Mouse (Mus musculus): ENCODE measurements around the gene Lyzl4.

DNA sequence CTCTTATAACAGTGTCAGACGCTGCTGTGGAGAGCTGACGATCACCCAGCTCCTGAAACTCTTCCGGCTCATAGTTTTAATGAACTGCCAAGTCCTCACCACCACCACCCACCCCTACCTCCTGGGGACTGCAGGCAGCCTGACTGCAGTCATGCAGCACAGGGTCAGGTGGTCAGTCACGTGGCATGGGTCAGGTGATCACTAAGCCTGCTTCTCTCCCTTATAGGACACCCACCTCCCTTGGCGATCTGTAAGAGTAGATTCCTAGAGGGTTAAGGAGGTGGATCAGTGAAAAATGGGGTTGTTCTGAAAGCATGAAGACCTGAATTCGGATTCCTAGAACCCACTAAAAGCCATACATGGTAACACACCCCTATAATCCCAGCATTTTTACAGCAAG lies 42.3 kb downstream of the Lyzl4 start:
- TF ChIP-seq EP300 (IDR thresholded peaks at IDR 0.05) (no peak), CTCF (IDR thresholded peaks at IDR 0.05) (no peak)

All from lung, postnatal 0 days (tissue).